ENCODE assay signal across 8 mouse cellular contexts in genomic region chr12:112877607-112878020, GRCm38 (mm10). TPM values are rescaled to one million over a fixed set of nuclear protein-coding genes. Genes with fewer than 3 reads are reported as not detected.
DNase-seq lines count a peak whose midpoint lies in the region; ATAC-seq and TF ChIP-seq lines count a peak whose summit lies in the region.

No protein-coding gene starts in this region.

- no peak for TF ChIP-seq CTCF in CH12.LX (conservative IDR thresholded peaks at IDR 0.05 in 1 of 2, IDR thresholded peaks at IDR 0.05 in 1 of 2; ENCODE audit: low read depth in 2 of 2, low read length in 2 of 2)
- no peak for TF ChIP-seq CTCF in liver, postnatal 0 days (IDR thresholded peaks at IDR 0.05; ENCODE audit: low read depth)

- H3K27me3 ChIP-seq in CH12.LX (replicated peaks) = no peaks in the 10 kb centered on the region
- peaks cover 55% of the 10 kb centered on the region for H3K27me3 ChIP-seq in hindbrain, embryonic 11.5 days (ENCODE audit: control insufficient read depth, insufficient read depth, low read length)
- peaks cover 52% of the 10 kb centered on the region for H3K27me3 ChIP-seq in liver, postnatal 0 days (ENCODE audit: insufficient read depth, low read length)

- H3K4me2 ChIP-seq in CH12.LX (ENCODE audit: insufficient read depth, low read depth, poor library complexity, severe bottlenecking) = peak overlapping the region; percentile 27; the same call in 1 of the 2 replicates
- H3K4me2 ChIP-seq in hindbrain, embryonic 11.5 days (replicated peaks; ENCODE audit: low read depth, low read length) = peak overlapping the region; percentile 35
- H3K4me2 ChIP-seq in liver, postnatal 0 days (ENCODE audit: low read depth, low read length) = peak overlapping the region; percentile 58

- TF ChIP-seq RAD21 in CH12.LX (IDR thresholded peaks at IDR 0.05; ENCODE audit: low read depth, low read length) = no peak

- dilution Hi-C loops in CH12.LX (cut with MboI; ENCODE audit: extremely low pct_ligation_motif_present, extremely low pct_unique_long_range_greater_than_20kb, low sequenced_read_pairs) = no loop called here

- in situ Hi-C loops in CH12.LX (cut with MboI; ENCODE audit: low pct_ligation_motif_present, low pct_unique_long_range_greater_than_20kb, low sequenced_read_pairs) = no loop called here

- ATAC-seq in hindbrain, embryonic 11.5 days (ENCODE audit: low FRiP score) = no peak
- no peak for ATAC-seq in liver, postnatal 0 days

- no peak overlapping the region for H3K4me3 ChIP-seq in CH12.LX (replicated peaks in 1 of 3; ENCODE audit: low read depth in 2 of 3, low read length in 2 of 3, poor library complexity in 1 of 3)
- H3K4me3 ChIP-seq in hindbrain, embryonic 11.5 days (ENCODE audit: low read depth, low read length) = peak overlapping the region; percentile 20
- H3K4me3 ChIP-seq in liver, postnatal 0 days (ENCODE audit: low read depth, low read length) = peak overlapping the region; percentile 39

- H3K79me2 ChIP-seq in CH12.LX (replicated peaks; ENCODE audit: control insufficient read depth, extremely low read depth, insufficient read depth, poor library complexity, severe bottlenecking) = no peaks in the 10 kb centered on the region

- TF ChIP-seq EP300 in CH12.LX (IDR thresholded peaks at IDR 0.05; ENCODE audit: low read length) = no peak
- no peak for TF ChIP-seq EP300 in liver, postnatal 0 days (IDR thresholded peaks at IDR 0.05; ENCODE audit: low read depth)

- H3K9me3 ChIP-seq in CH12.LX (replicated peaks; ENCODE audit: low read length) = no peaks in the 10 kb centered on the region
- no peaks in the 10 kb centered on the region for H3K9me3 ChIP-seq in hindbrain, embryonic 11.5 days (ENCODE audit: control insufficient read depth, low read length)
- H3K9me3 ChIP-seq in liver, postnatal 0 days (ENCODE audit: low read length) = no peaks in the 10 kb centered on the region

- under 1% methylated on average over 30 of the region's 37 CpGs for WGBS in hindbrain, embryonic 11.5 days
- WGBS in liver, postnatal 0 days (ENCODE audit: insufficient replicate concordance) = 2% methylated on average over 30 of the region's 37 CpGs

- DNase-seq in embryo, embryonic 10 days (ENCODE audit: low spot score) = peak; percentile 58
- no peak for DNase-seq in embryo, embryonic 10.5 days (ENCODE audit: low spot score)
- DNase-seq in CH12.LX (ENCODE audit: extremely low read depth) = no peak
- peak; percentile 40 for DNase-seq in hindbrain, embryonic 11.5 days (ENCODE audit: low spot score)
- no peak for DNase-seq in liver, postnatal 0 days
- DNase-seq in thymus, postnatal 10 days (ENCODE audit: low spot score in 2 of 2) = peak; percentile 31 to 36
- no peak for DNase-seq in adipocyte (ENCODE audit: low spot score)
- DNase-seq in spleen, postnatal 36 days (ENCODE audit: low spot score in 2 of 2) = no peak

- no peak overlapping the region for H3K9ac ChIP-seq in CH12.LX (ENCODE audit: insufficient read depth, low read depth)
- 0 out of 2 replicates have a peak overlapping the region, but pooled peaks have one; percentile 8 for H3K9ac ChIP-seq in hindbrain, embryonic 11.5 days (ENCODE audit: low read depth, low read length)
- peak overlapping the region; percentile 34 for H3K9ac ChIP-seq in liver, postnatal 0 days (replicated peaks)

- H3K27ac ChIP-seq in CH12.LX (ENCODE audit: insufficient read depth, low read depth) = no peak overlapping the region
- H3K27ac ChIP-seq in hindbrain, embryonic 11.5 days (ENCODE audit: low read depth, low read length) = no peak overlapping the region
- H3K27ac ChIP-seq in liver, postnatal 0 days (ENCODE audit: low read depth) = no peak overlapping the region

- peaks cover 20 to 27% of the 10 kb centered on the region in 2 experiments for H3K4me1 ChIP-seq in CH12.LX (ENCODE audit: control insufficient read depth in 1 of 2, insufficient read depth in 2 of 2)
- peaks cover 7% of the 10 kb centered on the region for H3K4me1 ChIP-seq in hindbrain, embryonic 11.5 days (replicated peaks; ENCODE audit: control insufficient read depth, insufficient read depth, low read length)
- peaks cover 22% of the 10 kb centered on the region for H3K4me1 ChIP-seq in liver, postnatal 0 days (ENCODE audit: insufficient read depth)

- TF ChIP-seq POLR2A in CH12.LX (IDR thresholded peaks at IDR 0.05; ENCODE audit: low read depth, low read length) = no peak

- H3K36me3 ChIP-seq in CH12.LX (replicated peaks in 1 of 2; ENCODE audit: control insufficient read depth in 1 of 2, insufficient read depth in 1 of 2, low read length in 1 of 2) = peaks cover 0 to 2% of the 10 kb centered on the region in 2 experiments
- no peaks in the 10 kb centered on the region for H3K36me3 ChIP-seq in hindbrain, embryonic 11.5 days (ENCODE audit: control insufficient read depth, insufficient read depth, low read length)
- H3K36me3 ChIP-seq in liver, postnatal 0 days (replicated peaks; ENCODE audit: insufficient read depth, low read length) = no peaks in the 10 kb centered on the region

TF ChIP-seq in CH12.LX, 34 proteins besides CTCF, POLR2A, EP300 and RAD21:
- TF ChIP-seq MYC (IDR thresholded peaks at IDR 0.05; ENCODE audit: low read depth, low read length) (no peak), ELF1 (IDR thresholded peaks at IDR 0.05; ENCODE audit: low read depth, low read length) (no peak), SMC3 (IDR thresholded peaks at IDR 0.05; ENCODE audit: low read depth, low read length) (no peak), MEF2A (IDR thresholded peaks at IDR 0.05; ENCODE audit: borderline replicate concordance, low read depth, low read length) (no peak), E2F4 (IDR thresholded peaks at IDR 0.05; ENCODE audit: insufficient replicate concordance, low read depth, low read length) (no peak), NRF1 (IDR thresholded peaks at IDR 0.05; ENCODE audit: low read depth, low read length) (peak; percentile 52), CHD2 (IDR thresholded peaks at IDR 0.05; ENCODE audit: low read length) (no peak), USF2 (conservative IDR thresholded peaks at IDR 0.05; ENCODE audit: low read depth, low read length) (no peak)

RNA-seq across cellular contexts. Expression of gene Gpr132, which starts 9.6 kb away (rescaled TPM):
- total RNA-seq in CH12.LX (2012; rRNA removed) = 31.1 and 44.7 TPM in 2 replicates
- 19.4 and 24.4 TPM in 2 replicates for total RNA-seq in CH12.LX (2014; rRNA removed)
- 50.9 and 62.1 TPM in 2 replicates for polyA plus RNA-seq in CH12.LX (2012; ENCODE audit: insufficient read length, low read depth)
- not detected in 2 replicates for polyA plus RNA-seq in hindbrain, embryonic 11.5 days (2014; fragmentation: Nextera tagmentation; extraction: Ambion mirVana)
- polyA plus RNA-seq in liver, postnatal 0 days (2015; fragmentation: Nextera tagmentation; extraction: Ambion mirVana) = 0.26 and 0.34 TPM in 2 replicates

RNA-seq across cellular contexts. Expression of gene Cdca4, which starts 48.4 kb away (rescaled TPM):
- total RNA-seq in CH12.LX (2012; rRNA removed) (78.0 and 90.6 TPM in 2 replicates), CH12.LX (2014; rRNA removed) (111 and 128 TPM in 2 replicates)
- 68.3 and 78.0 TPM in 2 replicates for polyA plus RNA-seq in CH12.LX (2012; ENCODE audit: insufficient read length, low read depth)
- 146 and 151 TPM in 2 replicates for polyA plus RNA-seq in hindbrain, embryonic 11.5 days (2014; fragmentation: Nextera tagmentation; extraction: Ambion mirVana)
- polyA plus RNA-seq in liver, postnatal 0 days (2015; fragmentation: Nextera tagmentation; extraction: Ambion mirVana) = 29.8 and 30.4 TPM in 2 replicates

RNA-seq across cellular contexts. Expression of gene Jag2, which starts 52.0 kb away (rescaled TPM):
- 3.8 and 7.6 TPM in 2 replicates for total RNA-seq in CH12.LX (2012; rRNA removed)
- total RNA-seq in CH12.LX (2014; rRNA removed) = 0.34 and 0.69 TPM in 2 replicates
- polyA plus RNA-seq in CH12.LX (2012; ENCODE audit: insufficient read length, low read depth) = 0.59 and 0.80 TPM in 2 replicates
- polyA plus RNA-seq in hindbrain, embryonic 11.5 days (2014; fragmentation: Nextera tagmentation; extraction: Ambion mirVana) = 4.2 and 4.7 TPM in 2 replicates
- polyA plus RNA-seq in liver, postnatal 0 days (2015; fragmentation: Nextera tagmentation; extraction: Ambion mirVana) = 0.14 and 0.22 TPM in 2 replicates

Comparison
In these comparisons a context has a peak if more than half of its experiments do, and no peak if none do; other contexts are left out.
1. DNase-seq: peak in embryo, embryonic 10 days (single experiment), hindbrain, embryonic 11.5 days (single experiment) and thymus, postnatal 10 days (2 of 2); none in embryo, embryonic 10.5 days (single experiment), CH12.LX (single experiment), liver, postnatal 0 days (single experiment), adipocyte (single experiment) and spleen, postnatal 36 days (0 of 2).
2. H3K4me3 ChIP-seq: peak in hindbrain, embryonic 11.5 days (single experiment) and liver, postnatal 0 days (single experiment); none in CH12.LX (0 of 3).
3. RNA of gene Gpr132, which starts 9.6 kb away (polyA plus RNA-seq): 50.9 to 62.1 TPM in CH12.LX; 0.26 to 0.34 TPM in liver, postnatal 0 days and not detected in hindbrain, embryonic 11.5 days; every median in the first group is over 10 times any median in the second.
4. Peak in every context shown above with its lines, with median percentiles within 50 percentile points of each other: H3K4me2 ChIP-seq.